Mouse (Mus musculus) liver, postnatal 0 days (tissue): Measurements from ENCODE around the gene Ciao2a.

Experiments
- CTCF ChIP-seq: sonication (generic); IDR thresholded peaks from 2 replicates; pipeline ENCODE4 v1.5.1; 2016; ENCODE audit warnings: antibody characterized with exemption, low read depth
- EP300 ChIP-seq: IDR thresholded peaks from 2 replicates; pipeline ENCODE4 v1.6.1; 2016; ENCODE audit warnings: antibody characterized with exemption, low read depth, mild to moderate bottlenecking

- TF ChIP-seq CTCF (no peak), EP300 (no peak)
These were observed 44.1 kb downstream of the Ciao2a start for GRCm38 (mm10) chr9:66170506-66170905.
